In the genomic region with DNA sequence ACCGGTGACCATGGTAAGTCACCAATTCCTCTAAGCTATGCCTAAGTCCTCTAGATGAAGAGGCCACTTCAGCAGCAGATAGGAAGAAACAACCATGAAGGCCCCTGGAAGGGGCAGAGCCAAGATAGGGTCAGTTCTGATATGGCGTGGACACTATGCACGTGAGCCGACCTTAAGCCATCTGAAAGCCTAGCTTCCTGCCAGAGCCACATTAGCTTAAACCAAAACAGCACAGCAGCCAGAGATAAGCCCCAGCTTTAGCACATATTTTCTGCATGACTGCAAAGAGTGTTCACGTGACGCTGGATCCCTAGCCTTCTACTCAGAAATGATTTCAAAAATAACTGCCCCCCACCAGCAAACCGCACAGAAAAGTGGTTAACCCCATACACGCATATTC, we compare ENCODE assay signal across 18 mouse cellular contexts. TPM values are rescaled to one million over a fixed set of nuclear protein-coding genes. Genes with fewer than 3 reads are reported as not detected.
A peak's percentile ranks its signal among the peaks of the same experiment; 100 is the strongest.
DNase-seq lines count a peak whose midpoint lies in the region; ATAC-seq and TF ChIP-seq lines count a peak whose summit lies in the region.
"Had no signal": no experiment of that assay in that cellular context is flagged by ENCODE, and none has a peak within 500 bp of the region (broad histone marks: within the 10 kb centered on the region; RNA-seq: fewer than 3 reads in every experiment).

No protein-coding gene starts in this region.

- no peak overlapping the region for H3K4me3 ChIP-seq in kidney, embryonic 16.5 days (ENCODE audit: low read length)
- no peak overlapping the region for H3K4me3 ChIP-seq in heart, embryonic 13.5 days
- H3K4me3 ChIP-seq in liver, embryonic 12.5 days, result no peak overlapping the region
- H3K4me3 ChIP-seq in forebrain, postnatal 0 days (ENCODE audit: low read depth, low read length), result no peak overlapping the region
- H3K4me3 ChIP-seq: hindbrain, embryonic 15.5 days; limb, embryonic 10.5 days had no signal

- no peaks in the 10 kb centered on the region for H3K4me1 ChIP-seq in kidney, embryonic 16.5 days (ENCODE audit: insufficient read depth, low read length)
- H3K4me1 ChIP-seq in heart, embryonic 13.5 days, result peaks cover 56% of the 10 kb centered on the region
- H3K4me1 ChIP-seq in liver, embryonic 12.5 days, result peaks cover 12% of the 10 kb centered on the region
- no peaks in the 10 kb centered on the region for H3K4me1 ChIP-seq in forebrain, postnatal 0 days (ENCODE audit: insufficient read depth)
- H3K4me1 ChIP-seq: hindbrain, embryonic 15.5 days; limb, embryonic 10.5 days had no signal

- no peak for ATAC-seq in kidney, embryonic 16.5 days (ENCODE audit: low FRiP score, low TSS enrichment)
- ATAC-seq in heart, embryonic 13.5 days (ENCODE audit: extremely low read depth, insufficient number of reproducible peaks, low FRiP score, low TSS enrichment), result peak; percentile 68; the same call in 1 of the 2 replicates
- no peak for ATAC-seq in liver, embryonic 12.5 days
- no peak for ATAC-seq in forebrain, postnatal 0 days
- ATAC-seq: intestine, postnatal 0 days had no signal

- no peak overlapping the region for H3K4me2 ChIP-seq in kidney, embryonic 16.5 days (replicated peaks; ENCODE audit: low read depth, low read length)
- peak overlapping the region; percentile 48 for H3K4me2 ChIP-seq in heart, embryonic 13.5 days
- no peak overlapping the region for H3K4me2 ChIP-seq in liver, embryonic 12.5 days
- H3K4me2 ChIP-seq in forebrain, postnatal 0 days (ENCODE audit: low read depth), result no peak overlapping the region
- H3K4me2 ChIP-seq: hindbrain, embryonic 15.5 days had no signal

- no peak overlapping the region for H3K9ac ChIP-seq in kidney, embryonic 16.5 days (replicated peaks; ENCODE audit: low read length)
- H3K9ac ChIP-seq in heart, embryonic 13.5 days, result no peak overlapping the region
- no peak overlapping the region for H3K9ac ChIP-seq in liver, embryonic 12.5 days
- no peak overlapping the region for H3K9ac ChIP-seq in forebrain, postnatal 0 days
- H3K9ac ChIP-seq: hindbrain, embryonic 15.5 days had no signal

- 0 out of 2 replicates have a peak overlapping the region, but pooled peaks have one; percentile 8 for H3K27ac ChIP-seq in kidney, embryonic 16.5 days (ENCODE audit: low read length)
- peak overlapping the region; percentile 95 for H3K27ac ChIP-seq in heart, embryonic 13.5 days (replicated peaks)
- peak overlapping the region; percentile 15 for H3K27ac ChIP-seq in liver, embryonic 12.5 days
- H3K27ac ChIP-seq in forebrain, postnatal 0 days (ENCODE audit: low read depth, low read length), result no peak overlapping the region
- H3K27ac ChIP-seq: hindbrain, embryonic 15.5 days; limb, embryonic 10.5 days; stomach, postnatal 0 days had no signal

- no peak for TF ChIP-seq CTCF in forebrain, postnatal 0 days (IDR thresholded peaks at IDR 0.05; ENCODE audit: low read depth)

- H3K36me3 ChIP-seq in kidney, embryonic 16.5 days (ENCODE audit: insufficient read depth, low read length), result peaks cover 52% of the 10 kb centered on the region
- peaks cover 75% of the 10 kb centered on the region for H3K36me3 ChIP-seq in heart, embryonic 13.5 days
- H3K36me3 ChIP-seq in liver, embryonic 12.5 days, result peaks cover 91% of the 10 kb centered on the region
- peaks cover 77% of the 10 kb centered on the region for H3K36me3 ChIP-seq in forebrain, postnatal 0 days (ENCODE audit: insufficient read depth)

- no peak for DNase-seq in kidney, adult 8-10 months
- DNase-seq in MN1 (ENCODE audit: low spot score), result peak; percentile 13
- DNase-seq in urinary bladder, postnatal 10 days (ENCODE audit: low spot score), result no peak
- DNase-seq in adrenal gland, postnatal 14 days, result no peak
- DNase-seq in forebrain, postnatal 0 days, result no peak
- DNase-seq: cerebellum, postnatal 36 days; layer of hippocampus, postnatal 36 days; lung, postnatal 4 days; midbrain, embryonic 14.5 days; right cerebral cortex, postnatal 14 days; thymus, postnatal 25 days had no signal

- no peaks in the 10 kb centered on the region for H3K9me3 ChIP-seq in kidney, embryonic 16.5 days (ENCODE audit: low read length)
- H3K9me3 ChIP-seq in heart, embryonic 13.5 days, result no peaks in the 10 kb centered on the region
- H3K9me3 ChIP-seq in liver, embryonic 12.5 days (replicated peaks), result no peaks in the 10 kb centered on the region
- no peaks in the 10 kb centered on the region for H3K9me3 ChIP-seq in forebrain, postnatal 0 days (ENCODE audit: low read length)
- H3K9me3 ChIP-seq: hindbrain, embryonic 15.5 days; limb, embryonic 10.5 days had no signal

- no peaks in the 10 kb centered on the region for H3K27me3 ChIP-seq in kidney, embryonic 16.5 days (ENCODE audit: insufficient read depth, low read length)
- no peaks in the 10 kb centered on the region for H3K27me3 ChIP-seq in heart, embryonic 13.5 days (replicated peaks)
- no peaks in the 10 kb centered on the region for H3K27me3 ChIP-seq in liver, embryonic 12.5 days (replicated peaks)
- no peaks in the 10 kb centered on the region for H3K27me3 ChIP-seq in forebrain, postnatal 0 days (ENCODE audit: insufficient read depth, low read length)
- H3K27me3 ChIP-seq: hindbrain, embryonic 15.5 days had no signal

- WGBS in kidney, embryonic 16.5 days, result 77% methylated on average over 8 of the region's 8 CpGs
- WGBS in heart, embryonic 13.5 days, result 19% methylated on average over 8 of the region's 8 CpGs
- 62% methylated on average over 8 of the region's 8 CpGs for WGBS in liver, embryonic 12.5 days (ENCODE audit: insufficient replicate concordance)
- WGBS in forebrain, postnatal 0 days, result 86% methylated on average over 8 of the region's 8 CpGs

RNA-seq across cellular contexts. Expression of a gene that starts 15.4 kb away (rescaled TPM):
- polyA plus RNA-seq in kidney, embryonic 16.5 days (2015; fragmentation: Nextera tagmentation; extraction: Ambion mirVana), result 9.4 and 9.5 TPM in 2 replicates
- 3.9 and 4.6 TPM in 2 replicates for polyA plus RNA-seq in heart, embryonic 13.5 days (2015; fragmentation: Nextera tagmentation; extraction: Ambion mirVana)
- 5.0 and 5.3 TPM in 2 replicates for polyA plus RNA-seq in liver, embryonic 12.5 days (2016; fragmentation: Nextera tagmentation; extraction: Ambion mirVana)
- total RNA-seq in adrenal gland, postnatal 14 days (2021), result 6.5 and 7.0 TPM in 2 replicates
- total RNA-seq in forebrain, postnatal 0 days (2014; rRNA removed), result 10.6 and 12.3 TPM in 2 replicates
- polyA plus RNA-seq in forebrain, postnatal 0 days (2015; fragmentation: Nextera tagmentation; extraction: Ambion mirVana), result 2.7 and 3.5 TPM in 2 replicates

RNA-seq across cellular contexts. Expression of a gene that starts 23.4 kb away (rescaled TPM):
- 14.4 and 16.6 TPM in 2 replicates for polyA plus RNA-seq in kidney, embryonic 16.5 days (2015; fragmentation: Nextera tagmentation; extraction: Ambion mirVana)
- 8.2 and 8.6 TPM in 2 replicates for polyA plus RNA-seq in heart, embryonic 13.5 days (2015; fragmentation: Nextera tagmentation; extraction: Ambion mirVana)
- polyA plus RNA-seq in liver, embryonic 12.5 days (2016; fragmentation: Nextera tagmentation; extraction: Ambion mirVana), result 4.1 and 4.4 TPM in 2 replicates
- total RNA-seq in adrenal gland, postnatal 14 days (2021), result 43.9 and 53.2 TPM in 2 replicates
- 18.3 and 32.1 TPM in 2 replicates for total RNA-seq in forebrain, postnatal 0 days (2014; rRNA removed)
- polyA plus RNA-seq in forebrain, postnatal 0 days (2015; fragmentation: Nextera tagmentation; extraction: Ambion mirVana), result 12.5 and 13.4 TPM in 2 replicates

RNA-seq across cellular contexts. Expression of a gene that starts 33.9 kb away (rescaled TPM):
- 6.9 and 7.7 TPM in 2 replicates for polyA plus RNA-seq in kidney, embryonic 16.5 days (2015; fragmentation: Nextera tagmentation; extraction: Ambion mirVana)
- 6.5 and 10.3 TPM in 2 replicates for polyA plus RNA-seq in heart, embryonic 13.5 days (2015; fragmentation: Nextera tagmentation; extraction: Ambion mirVana)
- polyA plus RNA-seq in liver, embryonic 12.5 days (2016; fragmentation: Nextera tagmentation; extraction: Ambion mirVana), result 1.8 and 1.9 TPM in 2 replicates
- 4.6 and 5.3 TPM in 2 replicates for total RNA-seq in adrenal gland, postnatal 14 days (2021)
- 3.5 and 14.3 TPM in 2 replicates for total RNA-seq in forebrain, postnatal 0 days (2014; rRNA removed)
- 1.8 and 2.2 TPM in 2 replicates for polyA plus RNA-seq in forebrain, postnatal 0 days (2015; fragmentation: Nextera tagmentation; extraction: Ambion mirVana)
